Mouse (Mus musculus) neural tube, embryonic 10.5 days (tissue): Measurements from ENCODE around the gene Gm3417.
A peak's percentile ranks its signal among the peaks of the same experiment; 100 is the strongest.
"Not testable (repeated sequence)": the region's sequence is repeated elsewhere in the genome, so short reads cannot be mapped to it uniquely, and the experiment has no call there.

Experiments
- DNase-seq: peaks from one replicate; pipeline ENCODE4 v3.0.0-alpha.2; 2017; ENCODE audit warnings: low spot score; ENCODE audit errors: extremely low spot score

Gm3417 gene

DNA sequence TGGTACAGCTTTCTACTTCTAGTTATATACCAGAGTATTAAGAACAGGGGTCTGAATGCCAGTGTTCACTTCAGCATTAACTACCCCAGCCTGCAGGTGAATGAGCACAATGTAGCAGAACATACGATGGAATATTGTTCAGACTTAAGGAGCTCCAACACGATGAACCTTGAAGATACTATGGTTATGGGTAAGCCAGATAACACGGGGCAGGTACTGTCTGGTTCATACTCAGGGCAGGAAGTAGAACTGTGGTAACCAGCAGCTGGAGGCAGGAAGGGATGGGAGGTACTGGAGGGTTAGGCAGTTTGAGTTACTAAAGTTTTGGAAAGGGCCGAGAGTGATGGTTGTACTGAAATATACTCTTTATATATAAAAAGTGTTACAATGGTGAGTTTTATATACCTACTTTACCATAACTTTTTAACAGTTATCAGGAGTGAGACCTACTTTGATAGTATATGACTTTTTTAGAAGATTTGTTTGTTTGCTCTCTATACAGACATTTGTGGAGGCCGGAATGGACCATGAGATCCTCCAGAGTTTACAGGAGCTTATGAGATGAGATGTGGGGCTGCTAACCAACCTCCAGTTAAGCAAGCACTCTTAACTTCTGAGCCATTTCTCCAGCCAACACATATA, 19.8 kb downstream of the Gm3417 start:
- no peak for DNase-seq

DNA sequence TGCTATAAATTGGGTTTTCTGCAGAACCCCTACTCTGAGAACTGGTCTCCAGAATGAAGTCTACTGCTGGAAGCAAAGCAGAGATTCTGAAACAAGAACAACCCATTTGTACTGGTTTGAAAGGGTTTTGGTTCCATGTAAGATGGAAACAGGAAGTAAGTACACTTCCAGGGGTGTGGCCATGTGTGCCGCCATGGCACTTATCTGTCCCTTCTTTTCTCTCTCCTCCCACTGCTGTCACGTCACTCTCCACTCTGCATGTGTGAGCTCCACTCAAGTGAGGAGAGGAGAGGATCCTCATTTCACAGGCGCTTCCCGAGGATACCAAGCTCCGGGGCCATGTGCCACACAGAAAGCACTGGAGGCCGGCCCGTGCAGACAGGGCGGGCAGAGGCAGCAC, 25.1 kb downstream of the Gm3417 start:
- DNase-seq: no peak

GRCm38 (mm10) chr17:14949161-14949827, 29.3 kb downstream of the Gm3417 start:
- no peak for DNase-seq

- no peak for DNase-seq
These were observed 34.0 kb downstream of the Gm3417 start for GRCm38 (mm10) chr17:14944551-14944950.

DNA sequence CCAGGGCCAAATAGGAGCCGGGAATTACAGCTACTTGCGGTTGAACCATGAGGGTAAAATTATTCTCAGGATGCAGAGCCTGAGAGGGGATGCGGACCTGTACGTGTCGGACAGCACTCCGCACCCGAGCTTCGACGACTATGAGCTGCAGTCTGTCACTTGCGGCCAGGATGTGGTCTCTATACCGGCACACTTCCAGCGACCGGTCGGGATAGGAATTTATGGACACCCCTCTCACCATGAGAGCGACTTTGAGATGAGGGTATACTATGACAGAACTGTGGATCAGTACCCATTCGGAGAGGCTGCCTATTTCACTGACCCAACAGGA, 34.9 kb downstream of the Gm3417 start:
- no peak for DNase-seq

DNA sequence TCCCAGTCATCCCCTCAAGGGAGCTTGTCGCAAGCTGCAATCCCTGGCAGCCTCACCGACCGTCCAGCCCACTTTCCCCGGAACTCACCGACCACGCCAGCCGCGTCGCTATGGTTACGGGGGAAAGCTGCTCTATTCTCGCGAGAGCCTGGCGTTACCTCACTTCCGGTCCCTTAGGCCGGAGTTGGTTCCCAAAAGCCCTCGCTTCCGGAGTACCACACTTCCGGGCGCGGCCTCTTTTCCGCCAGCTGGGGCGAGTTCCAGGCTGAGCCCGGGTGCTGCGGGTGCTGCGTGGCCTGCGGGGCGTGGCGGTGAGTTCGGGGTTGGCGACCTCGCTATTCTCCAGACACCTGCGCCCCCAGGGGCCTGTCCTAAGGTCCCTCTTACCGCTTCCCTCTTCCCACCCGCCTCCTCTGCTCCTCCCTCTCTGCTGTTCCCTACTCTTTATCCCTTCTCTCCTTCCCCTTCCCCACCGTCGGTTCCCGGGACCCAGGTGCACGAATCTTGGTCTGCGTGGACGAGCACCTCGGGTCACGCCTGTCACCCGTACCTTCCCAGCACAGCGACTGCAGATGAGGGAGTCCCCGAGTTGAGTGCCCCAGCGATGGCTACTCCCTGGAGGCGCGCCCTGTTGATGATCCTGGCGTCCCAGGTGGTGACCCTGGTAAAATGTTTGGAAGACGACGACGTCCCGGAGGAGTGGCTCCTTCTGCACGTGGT, 35.4 kb downstream of the Gm3417 start, which contains the start of the genes Wdr27 and 1600012H06Rik:
Gene Wdr27 (minus strand): TSS at position 150 of the 720 bp plus-strand sequence.
Gene 1600012H06Rik (plus strand): TSS at position 176 of the 720 bp plus-strand sequence.
- peak; percentile 100 for DNase-seq

- DNase-seq: not testable (repeated sequence)
These were observed 36.4 kb downstream of the Gm3417 start for GRCm38 (mm10) chr17:14942181-14942580.

GRCm38 (mm10) chr17:14935841-14936605, 42.6 kb downstream of the Gm3417 start:
- DNase-seq: no peak

DNA sequence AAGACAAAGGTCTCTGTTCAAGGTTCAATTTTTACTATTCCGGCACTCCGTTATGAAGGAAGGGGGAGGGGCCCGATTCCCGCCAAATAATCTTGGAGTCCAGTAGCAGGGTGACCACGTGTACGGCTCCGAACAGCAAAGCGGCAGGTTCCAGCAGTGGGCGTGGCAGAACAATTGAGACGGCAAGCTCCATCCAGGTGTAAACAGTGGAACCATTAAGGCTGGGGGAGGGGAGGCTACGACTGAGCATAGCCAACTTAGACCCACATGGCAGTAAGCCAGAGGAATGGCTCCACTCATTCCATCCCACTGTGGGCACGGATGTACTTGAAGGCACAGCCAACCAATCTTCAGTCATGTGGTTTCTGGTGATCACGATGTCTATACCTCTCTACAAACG, 43.3 kb downstream of the Gm3417 start:
- DNase-seq: not testable (repeated sequence)

GRCm38 (mm10) chr17:14931469-14931868, 47.1 kb downstream of the Gm3417 start:
- no peak for DNase-seq

DNA sequence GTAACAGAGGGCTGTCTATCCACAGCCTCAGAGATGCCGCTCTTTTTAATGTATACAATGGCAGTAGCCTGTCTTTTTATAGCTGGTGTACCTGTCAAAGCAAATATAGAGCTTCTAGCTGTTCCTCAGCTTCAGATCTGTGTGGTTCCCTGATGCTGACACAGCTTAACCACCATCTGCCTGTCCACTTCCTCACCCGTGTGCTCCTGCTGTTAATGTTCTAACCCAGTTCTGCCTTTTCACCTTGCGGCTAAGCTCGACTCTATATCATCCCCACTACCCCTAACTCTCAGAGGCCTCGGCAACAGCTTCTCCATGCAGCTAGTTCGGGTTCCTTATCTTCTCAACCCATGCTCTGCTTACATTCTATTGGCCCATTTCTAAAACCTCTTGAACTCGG, 47.9 kb downstream of the Gm3417 start:
- no peak for DNase-seq

- DNase-seq: no peak
These were observed 50.0 kb downstream of the Gm3417 start for GRCm38 (mm10) chr17:14928631-14929030.

DNA sequence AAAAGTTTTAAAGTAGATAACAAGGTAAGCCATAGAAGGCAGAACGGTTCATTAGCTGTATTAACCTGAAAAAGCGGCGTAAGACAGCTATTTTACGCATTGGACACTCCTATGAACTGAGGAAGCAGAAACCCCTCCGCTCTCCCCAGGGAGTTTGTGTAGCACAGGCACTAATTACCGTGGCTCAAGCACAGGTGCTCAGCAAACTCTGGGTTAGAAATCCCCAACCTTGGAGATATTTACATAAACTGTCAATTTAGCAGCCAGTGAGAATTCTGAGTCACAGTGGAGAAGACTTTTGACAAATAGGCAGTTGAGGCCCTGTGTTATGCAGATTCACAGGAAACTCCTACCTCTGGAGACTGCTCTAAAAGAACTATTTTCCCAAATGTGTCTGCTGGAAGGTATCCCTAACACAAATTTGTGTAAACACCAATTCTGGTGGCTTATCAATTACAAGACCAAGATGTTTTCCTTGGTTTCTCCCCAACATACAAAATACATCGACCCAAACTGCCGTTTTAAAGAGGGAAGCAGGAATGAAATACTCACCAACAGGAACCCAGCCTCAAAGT, 50.9 kb downstream of the Gm3417 start:
- no peak for DNase-seq

DNA sequence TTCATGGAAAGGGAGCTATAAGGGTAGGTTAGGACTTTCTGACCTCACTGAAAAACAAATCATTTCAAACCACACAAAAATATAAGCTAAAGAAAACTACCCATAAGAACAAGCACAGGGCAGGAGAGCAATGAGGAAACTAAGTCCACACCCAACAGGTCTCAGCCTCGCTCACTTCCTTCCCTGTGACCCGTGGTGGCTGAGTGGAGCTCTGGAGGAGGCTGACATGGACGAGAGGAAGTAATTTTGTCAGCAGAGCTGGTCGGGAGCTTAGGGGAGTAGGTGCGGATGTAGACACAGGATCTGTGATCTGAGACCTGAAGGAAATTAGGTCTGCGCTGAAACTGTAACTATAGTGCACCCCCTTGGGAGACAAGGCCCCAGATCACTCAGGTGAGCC, 57.0 kb downstream of the Gm3417 start:
- DNase-seq: no peak

DNA sequence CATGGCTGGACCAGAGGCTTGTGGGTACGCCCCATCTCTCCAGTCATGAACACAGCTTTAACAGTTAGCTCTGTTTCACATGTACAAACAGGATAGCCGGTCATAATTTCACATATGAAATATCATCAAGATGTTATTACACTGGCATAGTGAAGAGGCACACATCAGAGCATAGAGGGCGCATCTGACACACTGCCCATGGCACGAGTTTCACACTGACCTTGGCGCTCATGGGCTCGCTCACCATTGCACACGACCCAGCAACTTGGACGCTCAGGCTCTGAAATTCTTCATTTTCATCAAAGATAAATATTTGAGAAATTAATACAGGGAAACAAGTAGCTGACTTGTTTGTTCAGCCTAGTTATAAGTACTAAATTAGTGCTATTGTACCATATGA, 60.7 kb downstream of the Gm3417 start:
- no peak for DNase-seq

DNA sequence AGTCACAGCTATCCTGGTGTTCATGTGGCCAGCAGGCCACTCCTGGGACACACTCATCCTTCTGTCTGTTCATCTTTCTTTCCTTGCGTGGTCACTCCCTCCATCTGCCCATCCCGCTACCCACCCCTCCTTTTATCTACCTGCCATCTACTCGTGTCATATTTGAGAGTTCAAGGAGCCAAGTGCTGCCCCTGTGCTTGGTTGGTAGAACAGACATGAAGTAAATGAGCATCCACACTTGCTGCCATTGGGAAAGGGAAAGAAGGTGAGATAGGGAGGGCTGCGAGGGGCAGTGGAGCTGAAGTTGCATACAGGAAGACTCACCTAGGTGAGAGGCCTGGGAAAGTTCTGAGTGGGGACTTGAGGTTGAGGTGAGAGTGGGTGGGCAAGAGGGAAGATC, 64.2 kb downstream of the Gm3417 start:
- DNase-seq: no peak
